Mouse (Mus musculus): ENCODE measurements around the gene Olfr771.
"Not testable (repeated sequence)": the region's sequence is repeated elsewhere in the genome, so short reads cannot be mapped to it uniquely, and the experiment has no call there.

Olfr771 gene

DNA sequence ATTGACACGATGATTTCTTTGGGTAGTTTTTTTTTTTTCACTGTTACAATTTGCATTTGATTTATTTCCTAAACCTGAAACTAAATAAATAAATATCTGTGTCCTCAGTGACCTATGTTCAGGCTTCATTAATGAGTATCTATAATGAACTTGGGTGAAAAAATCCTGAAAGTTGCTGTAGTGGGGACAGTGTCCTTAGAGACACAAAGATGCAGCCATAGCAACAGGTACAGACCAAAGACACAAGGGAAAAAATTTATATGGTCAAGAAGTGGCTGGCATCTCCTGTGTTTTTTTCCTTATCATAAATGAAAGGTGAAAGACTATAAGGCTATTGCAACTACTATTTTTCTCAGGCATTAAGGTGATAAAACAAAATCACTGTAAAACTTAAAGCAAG lies at the start of gene Olfr771:
TSS of gene Olfr771 (minus strand) at position 101 of the 400 bp plus-strand sequence.
- no peak for DNase-seq (ENCODE audit: extremely low spot score)

DNA sequence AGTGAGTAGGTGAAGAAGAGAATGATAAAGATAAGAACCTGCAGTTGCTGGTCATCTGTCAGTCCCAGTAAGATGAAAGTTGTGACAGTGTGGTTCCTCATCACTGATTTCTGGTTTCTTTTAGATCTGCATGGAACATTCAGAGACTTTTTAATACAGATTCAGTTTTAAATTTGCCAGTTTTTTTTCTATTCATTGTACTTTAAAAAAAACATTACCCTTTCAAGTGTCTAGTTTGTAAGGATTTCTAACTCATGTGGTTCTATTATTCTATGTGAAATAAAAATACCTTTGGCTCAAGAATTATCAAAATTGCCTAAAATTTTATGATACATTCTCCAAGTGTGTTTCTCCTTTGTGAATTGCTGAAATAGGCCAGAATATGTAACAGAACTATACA lies 22.8 kb upstream of the Olfr771 start, which contains the start of gene Olfr773:
TSS of gene Olfr773 (minus strand) at position 101 of the 400 bp plus-strand sequence.
- not testable (repeated sequence) for DNase-seq (ENCODE audit: extremely low spot score)

DNA sequence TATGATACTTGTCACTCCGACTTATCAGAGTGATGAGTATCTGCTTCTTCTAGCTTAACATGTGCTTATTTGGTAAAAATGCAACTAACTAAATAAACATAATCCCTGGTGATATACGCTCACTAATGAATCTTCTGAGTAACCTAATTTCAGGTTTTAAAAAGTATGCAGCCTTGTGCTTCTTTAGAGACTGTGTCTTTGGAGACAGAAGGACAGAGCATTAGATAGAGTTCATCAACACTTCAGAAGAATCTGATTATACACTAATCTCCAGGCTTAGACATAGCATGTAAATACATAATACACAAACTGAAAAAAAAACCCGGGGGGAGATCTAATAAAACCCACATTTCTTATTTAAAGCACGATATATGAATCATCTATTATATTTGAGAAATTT lies 13.3 kb upstream of the Olfr771 start, which contains the start of gene Olfr772:
TSS of gene Olfr772 (minus strand) at position 101 of the 400 bp plus-strand sequence.
- not testable (repeated sequence) for DNase-seq (ENCODE audit: extremely low spot score)

DNA sequence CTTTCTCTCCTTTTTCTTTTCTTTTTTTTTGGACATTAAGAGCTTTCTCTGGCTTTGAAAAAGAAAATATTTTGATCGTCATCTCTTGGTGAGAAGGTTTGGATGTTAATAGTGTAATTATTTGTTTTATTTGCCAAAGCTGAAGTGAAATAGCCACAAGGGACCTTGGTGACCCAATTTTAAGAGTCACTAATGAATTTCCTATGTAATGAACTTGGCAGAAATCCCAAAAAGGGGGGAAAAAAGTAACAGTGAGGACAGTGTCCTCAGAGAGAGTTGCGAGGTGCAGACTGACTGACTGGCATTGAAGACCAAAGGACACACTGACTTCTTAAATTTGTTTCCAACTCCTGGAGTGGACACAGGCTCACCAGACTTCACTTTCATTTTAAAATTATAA lies 25.7 kb downstream of the Olfr771 start, which contains the start of gene Olfr770:
TSS of gene Olfr770 (minus strand) at position 101 of the 400 bp plus-strand sequence.
- DNase-seq (ENCODE audit: extremely low spot score): no peak

DNA sequence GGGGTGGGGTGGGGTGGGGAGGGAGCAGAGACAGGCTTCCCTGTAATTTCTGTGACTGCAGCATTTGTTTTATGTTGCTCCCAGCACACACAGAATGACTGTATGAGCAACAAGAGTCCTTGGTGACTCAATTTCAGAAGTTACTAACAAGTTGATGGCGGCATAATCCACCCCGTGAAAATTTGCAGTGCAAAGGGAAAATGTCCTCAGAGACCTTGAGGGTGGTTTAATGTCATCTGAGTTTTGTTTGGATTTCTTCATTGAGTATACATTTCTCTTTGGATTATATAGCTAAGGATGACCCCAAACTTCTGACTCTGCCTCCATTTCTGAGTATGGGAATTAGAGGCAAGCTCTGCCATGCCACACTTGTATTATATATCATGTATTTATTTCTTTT lies 46.8 kb downstream of the Olfr771 start, which contains the start of gene Olfr769:
TSS of gene Olfr769 (minus strand) at position 101 of the 400 bp plus-strand sequence.
- DNase-seq (ENCODE audit: extremely low spot score): no peak

DNA sequence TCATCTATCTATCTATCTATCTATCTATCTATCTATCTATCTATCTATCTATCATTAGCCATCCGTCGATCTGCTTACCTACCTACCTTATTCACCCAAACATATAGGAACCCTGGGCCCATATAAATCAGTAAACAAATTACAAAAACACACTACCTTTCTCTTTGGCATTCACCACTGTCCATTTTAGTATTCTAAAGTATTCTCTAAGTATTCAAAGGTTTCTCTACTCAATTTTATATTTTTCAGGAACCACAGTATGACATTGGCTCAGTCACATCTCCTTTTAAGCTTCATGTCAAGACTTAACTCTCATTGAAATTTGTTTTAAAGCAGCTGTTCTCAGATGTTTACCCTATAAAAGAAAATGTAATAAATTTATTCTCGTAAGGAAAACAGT lies 49.4 kb downstream of the Olfr771 start:
- no peak for DNase-seq (ENCODE audit: extremely low spot score)

Measured in embryo, embryonic 9.5 days (tissue).